Mouse (Mus musculus) right cerebral cortex, postnatal 4 days (tissue): ENCODE measurements around the gene Agr2.

Source experiments
- DNase-seq: peaks from one replicate; pipeline ENCODE4 v3.0.0-alpha.2; 2022

Gene Agr2

GRCm38 (mm10) chr12:36027171-36027570 lies 34.5 kb downstream of the Agr2 start:
- DNase-seq, result no peak

- no peak for DNase-seq
Observed at GRCm38 (mm10) chr12:36028968-36029645, 36.4 kb downstream of the Agr2 start.

GRCm38 (mm10) chr12:36029687-36030086 lies 37.0 kb downstream of the Agr2 start:
- no peak for DNase-seq

- DNase-seq, result no peak
Observed at GRCm38 (mm10) chr12:36030660-36031363, 38.1 kb downstream of the Agr2 start.

- DNase-seq, result no peak
Observed at GRCm38 (mm10) chr12:36032419-36032818, 39.7 kb downstream of the Agr2 start.

GRCm38 (mm10) chr12:36035501-36035900 lies 42.8 kb downstream of the Agr2 start:
- no peak for DNase-seq

- DNase-seq, result no peak
Observed at GRCm38 (mm10) chr12:36036121-36036520, 43.4 kb downstream of the Agr2 start.

- DNase-seq, result no peak
Observed at GRCm38 (mm10) chr12:36036776-36037175, 44.1 kb downstream of the Agr2 start.

GRCm38 (mm10) chr12:36039541-36040084 lies 46.9 kb downstream of the Agr2 start:
- DNase-seq, result no peak

GRCm38 (mm10) chr12:36040571-36041280 lies 48.0 kb downstream of the Agr2 start:
- no peak for DNase-seq

GRCm38 (mm10) chr12:36041281-36041589 lies 48.5 kb downstream of the Agr2 start:
- DNase-seq, result no peak

- peak; percentile 59 for DNase-seq
Observed at GRCm38 (mm10) chr12:36041703-36042347, 49.1 kb downstream of the Agr2 start.

- peak; percentile 87 for DNase-seq
Observed at GRCm38 (mm10) chr12:36042348-36042778, 49.7 kb downstream of the Agr2 start, which contains the start of gene Tspan13. Tspan13 (minus strand) TSS chr12:36042500.

GRCm38 (mm10) chr12:36044691-36045090 lies 52.0 kb downstream of the Agr2 start:
- DNase-seq, result no peak

- DNase-seq, result no peak
Observed at GRCm38 (mm10) chr12:36046196-36046595, 53.5 kb downstream of the Agr2 start.

- no peak for DNase-seq
Observed at GRCm38 (mm10) chr12:36047593-36047992, 54.9 kb downstream of the Agr2 start.

GRCm38 (mm10) chr12:36050276-36050675 lies 57.6 kb downstream of the Agr2 start:
- DNase-seq, result no peak
